Mouse (Mus musculus): ENCODE measurements at regions not wholly inside any gene's neighbourhood (a gene's known extent, or its start where the extent isn't known, plus 50 kb on each side); places are given as distances from the start of the nearest gene placed in this dataset.

- no peak for TF ChIP-seq CTCF (IDR thresholded peaks at IDR 0.05; ENCODE audit: low read depth, low read length)
- no peak for TF ChIP-seq GATA1 (IDR thresholded peaks at IDR 0.05; ENCODE audit: borderline replicate concordance, low read length)
- TF ChIP-seq TAL1 (conservative IDR thresholded peaks at IDR 0.05; ENCODE audit: low read depth, low read length): no peak
- TF ChIP-seq POLR2AphosphoS5 (IDR thresholded peaks at IDR 0.05; ENCODE audit: insufficient replicate concordance, low read depth, low read length): no peak
- TF ChIP-seq GATA2 (IDR thresholded peaks at IDR 0.05; ENCODE audit: borderline replicate concordance, low read depth, low read length): no peak
- no peak for DNase-seq (ENCODE audit: low spot score)
- Histone ChIP-seq H3K36me3 (replicated peaks) (no peaks in the 10 kb centered on the region), H3K9me3 (replicated peaks) (peaks cover 28% of the 10 kb centered on the region), H3K27me3 (ENCODE audit: insufficient read depth, low read length) (no peaks in the 10 kb centered on the region), H3K4me1 (ENCODE audit: insufficient read depth, low read depth, low read length) (no peaks in the 10 kb centered on the region), H3K4me3 (ENCODE audit: low read depth, low read length) (no peak overlapping the region)
- no peak for ATAC-seq (ENCODE audit: extremely low read depth, insufficient number of reproducible peaks, low FRiP score, poor library complexity, severe bottlenecking)
These were observed 360.7 kb downstream of the Tmem182 start for GRCm38 (mm10) chr1:41165878-41166786.

DNA sequence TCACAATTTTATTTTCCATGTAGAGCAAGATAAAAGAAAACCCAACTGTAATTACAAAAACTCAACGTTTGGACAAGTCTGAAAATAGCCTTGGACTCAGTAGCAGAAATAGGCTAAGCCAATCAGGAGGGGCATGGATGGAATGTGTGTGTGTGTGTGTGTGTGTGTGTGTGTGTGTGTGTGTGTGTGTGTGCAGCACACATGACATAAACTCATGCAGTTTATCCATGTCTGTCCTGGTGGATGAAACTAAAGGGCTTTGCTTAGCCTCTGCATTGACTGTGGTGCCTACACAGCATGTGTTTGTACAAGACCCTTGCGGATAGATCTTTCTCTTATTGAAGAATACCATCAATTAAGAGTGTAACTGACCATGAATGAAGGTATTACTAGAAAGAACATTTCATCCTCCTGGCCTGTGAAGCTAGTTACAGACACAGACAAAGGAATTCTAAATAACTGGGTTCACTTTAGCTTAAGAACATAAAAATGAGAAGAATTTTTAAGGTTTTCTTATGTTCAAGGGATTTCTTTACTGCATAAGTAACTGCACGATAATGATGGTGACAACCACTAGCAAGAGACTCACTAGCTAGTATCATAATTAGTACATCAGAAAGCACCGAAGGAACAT lies 361.5 kb downstream of the Tmem182 start:
- no peak for DNase-seq (ENCODE audit: low spot score)
- no peak overlapping the region for H3K4me3 ChIP-seq (ENCODE audit: low read depth, low read length)
- H3K27me3 ChIP-seq (ENCODE audit: insufficient read depth, low read length): no peaks in the 10 kb centered on the region
- ATAC-seq (ENCODE audit: extremely low read depth, insufficient number of reproducible peaks, low FRiP score, poor library complexity, severe bottlenecking): no peak
- no peaks in the 10 kb centered on the region for H3K4me1 ChIP-seq (ENCODE audit: insufficient read depth, low read depth, low read length)
- H3K9me3 ChIP-seq (replicated peaks): peaks cover 28% of the 10 kb centered on the region
- TF ChIP-seq POLR2AphosphoS5 (IDR thresholded peaks at IDR 0.05; ENCODE audit: insufficient replicate concordance, low read depth, low read length) (no peak), GATA1 (IDR thresholded peaks at IDR 0.05; ENCODE audit: borderline replicate concordance, low read length) (no peak), CTCF (IDR thresholded peaks at IDR 0.05; ENCODE audit: low read depth, low read length) (no peak), GATA2 (IDR thresholded peaks at IDR 0.05; ENCODE audit: borderline replicate concordance, low read depth, low read length) (no peak), TAL1 (conservative IDR thresholded peaks at IDR 0.05; ENCODE audit: low read depth, low read length) (no peak)
- H3K36me3 ChIP-seq (replicated peaks): no peaks in the 10 kb centered on the region

DNA sequence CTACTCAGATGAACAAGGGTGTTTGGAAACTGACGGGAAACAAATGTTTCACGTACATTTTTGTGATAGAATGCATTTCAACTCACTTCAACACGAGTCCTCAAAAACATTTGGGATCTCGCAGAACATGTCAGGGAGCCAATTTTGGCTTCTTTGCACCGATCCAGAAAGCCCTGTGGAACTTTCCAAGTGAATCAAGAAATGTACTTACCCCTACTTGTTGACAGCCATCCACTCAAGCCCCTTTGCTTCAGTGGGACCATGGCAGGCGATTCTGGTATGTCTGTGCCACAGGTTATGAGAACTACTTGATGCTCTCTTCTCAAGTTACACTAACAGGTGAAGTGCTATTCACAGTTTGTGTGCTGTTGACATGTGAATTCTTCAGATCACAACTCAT lies 381.6 kb downstream of the Tmem182 start:
- Histone ChIP-seq H3K9me3 (replicated peaks) (peaks cover 20% of the 10 kb centered on the region), H3K4me1 (ENCODE audit: insufficient read depth, low read depth, low read length) (no peaks in the 10 kb centered on the region), H3K27me3 (ENCODE audit: insufficient read depth, low read length) (no peaks in the 10 kb centered on the region), H3K4me3 (ENCODE audit: low read depth, low read length) (no peak overlapping the region), H3K36me3 (replicated peaks) (no peaks in the 10 kb centered on the region)
- no peak for TF ChIP-seq CTCF (IDR thresholded peaks at IDR 0.05; ENCODE audit: low read depth, low read length)
- no peak for TF ChIP-seq GATA1 (IDR thresholded peaks at IDR 0.05; ENCODE audit: borderline replicate concordance, low read length)
- TF ChIP-seq GATA2 (IDR thresholded peaks at IDR 0.05; ENCODE audit: borderline replicate concordance, low read depth, low read length): no peak
- no peak for TF ChIP-seq POLR2AphosphoS5 (IDR thresholded peaks at IDR 0.05; ENCODE audit: insufficient replicate concordance, low read depth, low read length)
- TF ChIP-seq TAL1 (conservative IDR thresholded peaks at IDR 0.05; ENCODE audit: low read depth, low read length): no peak
- DNase-seq (ENCODE audit: low spot score) (no peak), ATAC-seq (ENCODE audit: extremely low read depth, insufficient number of reproducible peaks, low FRiP score, poor library complexity, severe bottlenecking) (no peak)

GRCm38 (mm10) chr1:41212876-41213275 lies 407.5 kb downstream of the Tmem182 start:
- Histone ChIP-seq H3K27me3 (ENCODE audit: insufficient read depth, low read length) (no peaks in the 10 kb centered on the region), H3K36me3 (replicated peaks) (no peaks in the 10 kb centered on the region), H3K4me3 (ENCODE audit: low read depth, low read length) (no peak overlapping the region), H3K9me3 (replicated peaks) (peaks cover 12% of the 10 kb centered on the region), H3K4me1 (ENCODE audit: insufficient read depth, low read depth, low read length) (no peaks in the 10 kb centered on the region)
- no peak for DNase-seq (ENCODE audit: low spot score)
- TF ChIP-seq TAL1 (conservative IDR thresholded peaks at IDR 0.05; ENCODE audit: low read depth, low read length) (no peak), GATA2 (IDR thresholded peaks at IDR 0.05; ENCODE audit: borderline replicate concordance, low read depth, low read length) (no peak), GATA1 (IDR thresholded peaks at IDR 0.05; ENCODE audit: borderline replicate concordance, low read length) (no peak), POLR2AphosphoS5 (IDR thresholded peaks at IDR 0.05; ENCODE audit: insufficient replicate concordance, low read depth, low read length) (no peak), CTCF (IDR thresholded peaks at IDR 0.05; ENCODE audit: low read depth, low read length) (no peak)
- ATAC-seq (ENCODE audit: extremely low read depth, insufficient number of reproducible peaks, low FRiP score, poor library complexity, severe bottlenecking): no peak

- Histone ChIP-seq H3K4me3 (ENCODE audit: low read depth, low read length) (no peak overlapping the region), H3K36me3 (replicated peaks) (no peaks in the 10 kb centered on the region), H3K9me3 (replicated peaks) (peaks cover 8% of the 10 kb centered on the region), H3K4me1 (ENCODE audit: insufficient read depth, low read depth, low read length) (no peaks in the 10 kb centered on the region), H3K27me3 (ENCODE audit: insufficient read depth, low read length) (no peaks in the 10 kb centered on the region)
- DNase-seq (ENCODE audit: low spot score): no peak
- no peak for TF ChIP-seq POLR2AphosphoS5 (IDR thresholded peaks at IDR 0.05; ENCODE audit: insufficient replicate concordance, low read depth, low read length)
- TF ChIP-seq TAL1 (conservative IDR thresholded peaks at IDR 0.05; ENCODE audit: low read depth, low read length): no peak
- no peak for TF ChIP-seq GATA1 (IDR thresholded peaks at IDR 0.05; ENCODE audit: borderline replicate concordance, low read length)
- TF ChIP-seq GATA2 (IDR thresholded peaks at IDR 0.05; ENCODE audit: borderline replicate concordance, low read depth, low read length): no peak
- no peak for TF ChIP-seq CTCF (IDR thresholded peaks at IDR 0.05; ENCODE audit: low read depth, low read length)
- no peak for ATAC-seq (ENCODE audit: extremely low read depth, insufficient number of reproducible peaks, low FRiP score, poor library complexity, severe bottlenecking)
These were observed 420.4 kb downstream of the Tmem182 start for GRCm38 (mm10) chr1:41225851-41226250.

GRCm38 (mm10) chr1:41235335-41235734 lies 429.9 kb downstream of the Tmem182 start:
- no peaks in the 10 kb centered on the region for H3K36me3 ChIP-seq (replicated peaks)
- H3K9me3 ChIP-seq (replicated peaks): peaks cover 28% of the 10 kb centered on the region
- TF ChIP-seq TAL1 (conservative IDR thresholded peaks at IDR 0.05; ENCODE audit: low read depth, low read length): no peak
- no peak for TF ChIP-seq GATA2 (IDR thresholded peaks at IDR 0.05; ENCODE audit: borderline replicate concordance, low read depth, low read length)
- TF ChIP-seq CTCF (IDR thresholded peaks at IDR 0.05; ENCODE audit: low read depth, low read length): no peak
- no peak for TF ChIP-seq POLR2AphosphoS5 (IDR thresholded peaks at IDR 0.05; ENCODE audit: insufficient replicate concordance, low read depth, low read length)
- TF ChIP-seq GATA1 (IDR thresholded peaks at IDR 0.05; ENCODE audit: borderline replicate concordance, low read length): no peak
- no peaks in the 10 kb centered on the region for H3K4me1 ChIP-seq (ENCODE audit: insufficient read depth, low read depth, low read length)
- H3K27me3 ChIP-seq (ENCODE audit: insufficient read depth, low read length): no peaks in the 10 kb centered on the region
- no peak overlapping the region for H3K4me3 ChIP-seq (ENCODE audit: low read depth, low read length)
- DNase-seq (ENCODE audit: low spot score) (no peak), ATAC-seq (ENCODE audit: extremely low read depth, insufficient number of reproducible peaks, low FRiP score, poor library complexity, severe bottlenecking) (no peak)
